Mouse (Mus musculus): ENCODE measurements around the gene Stk24.

DNA sequence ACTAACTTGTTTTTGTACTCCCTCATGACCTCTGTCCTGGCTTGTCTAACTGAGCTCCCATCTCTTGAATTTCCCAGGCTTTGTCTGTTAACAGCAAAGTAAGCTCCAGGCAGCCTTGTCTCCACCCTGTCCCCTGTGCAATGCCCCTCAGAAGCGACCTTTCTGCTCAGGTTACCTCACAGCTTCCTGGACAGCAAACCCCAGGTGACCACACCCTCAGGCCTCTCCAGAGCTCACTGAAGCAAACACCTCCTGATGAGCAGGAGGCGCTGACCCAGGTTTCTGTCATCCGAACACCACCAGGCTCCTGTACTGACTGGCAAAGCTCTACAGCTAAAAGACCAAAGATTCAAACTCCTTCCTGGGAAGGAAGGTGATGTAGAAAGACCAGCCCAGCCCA is 69.9 kb downstream of the Stk24 start:
- TF ChIP-seq CTCF (IDR thresholded peaks at IDR 0.05; ENCODE audit: control insufficient read depth, insufficient read depth, insufficient read length) (no peak), MAX (IDR thresholded peaks at IDR 0.05) (no peak), MYOG (IDR thresholded peaks at IDR 0.05; ENCODE audit: control insufficient read depth, extremely low read depth, insufficient read length) (no peak), FOSL1 (IDR thresholded peaks at IDR 0.05; ENCODE audit: insufficient read depth, low read length, poor library complexity, severe bottlenecking) (no peak), CEBPB (IDR thresholded peaks at IDR 0.05; ENCODE audit: low read depth) (no peak), MYOD1 (IDR thresholded peaks at IDR 0.05; ENCODE audit: control insufficient read depth, insufficient read length, low read depth) (no peak)

All from C2C12 (cell line).